Mouse (Mus musculus) cortical plate, adult 2 months (tissue): ENCODE data around the gene Ccdc173.

Experiments
- CTCF ChIP-seq: fragments of 200-500 bp; IDR thresholded peaks from 2 replicates; pipeline ENCODE4 v1.5.1; 2011; ENCODE audit warnings: mild to moderate bottlenecking, control low read depth, low read length; ENCODE audit not compliant: insufficient read depth; ENCODE audit errors: extremely low read depth
- POLR2A ChIP-seq: fragments of 200-500 bp; IDR thresholded peaks from 2 replicates; pipeline ENCODE4 v1.6.1; 2011; ENCODE audit warnings: mild to moderate bottlenecking, low read length, control low read depth; ENCODE audit not compliant: insufficient read depth; ENCODE audit errors: extremely low read depth

- no peak for TF ChIP-seq POLR2A
- no peak for TF ChIP-seq CTCF
These were observed 28.4 kb downstream of the Ccdc173 start for GRCm38 (mm10) chr2:69760980-69761379.
